Mouse (Mus musculus): ENCODE measurements around the gene Thumpd2. TPM values are rescaled to one million over a fixed set of nuclear protein-coding genes. Genes with fewer than 3 reads are reported as not detected.

The Thumpd2 gene
- polyA plus RNA-seq, 1 experiment, result 8.8 TPM

DNA sequence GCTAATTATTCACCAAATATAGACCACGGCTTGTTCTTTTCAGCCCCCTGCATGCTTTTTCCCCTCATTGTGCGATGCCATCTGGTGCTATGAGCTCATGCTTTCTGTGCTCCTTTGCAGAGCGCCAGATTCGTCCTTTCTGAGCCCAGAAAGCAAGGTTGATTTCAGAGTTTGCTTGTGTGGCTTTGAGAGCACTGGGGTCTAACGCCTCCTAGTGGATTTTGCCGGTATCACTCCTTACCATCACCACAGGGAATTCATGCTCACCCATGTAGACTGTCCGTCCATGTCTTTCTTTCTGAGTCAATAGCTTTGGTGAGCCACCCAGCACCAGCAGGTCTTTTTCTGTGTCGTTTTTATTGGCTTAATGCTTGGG, 82.5 kb downstream of the Thumpd2 start:
- H3K27ac ChIP-seq (ENCODE audit: insufficient read depth, low read length), result peak overlapping the region; percentile 34

DNA sequence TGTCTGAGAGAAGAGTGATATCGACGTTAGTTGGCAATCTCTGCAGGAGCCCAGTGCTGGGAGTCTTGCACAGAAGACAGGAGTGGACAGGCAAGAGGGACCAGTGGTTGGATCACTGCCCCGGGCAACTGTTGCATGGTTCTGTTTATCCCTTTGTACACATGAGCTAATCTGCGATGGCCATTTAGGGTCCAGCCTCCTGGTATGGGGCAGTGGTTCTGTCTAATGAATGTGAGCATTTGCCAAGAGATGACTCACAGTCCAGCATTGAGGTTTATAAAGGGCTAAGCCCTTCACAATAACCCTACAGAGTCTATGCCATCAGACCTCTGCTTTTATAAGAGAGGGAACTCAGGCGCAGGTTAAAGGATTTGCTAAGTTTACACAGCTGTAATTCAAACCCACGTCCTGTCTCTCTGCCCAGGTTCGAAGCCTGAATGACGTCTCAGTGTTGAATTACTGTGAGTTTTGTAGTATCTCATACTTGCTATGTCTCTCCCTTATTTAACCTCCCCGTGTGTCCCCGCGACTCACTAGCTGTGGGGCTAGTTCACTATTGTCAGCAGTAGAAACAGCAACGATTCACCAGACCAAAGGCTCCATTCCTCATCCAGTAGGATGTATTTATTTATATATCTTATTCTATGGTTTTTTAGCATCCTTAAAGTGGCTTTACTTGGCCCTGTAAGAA, 83.0 kb downstream of the Thumpd2 start:
- Histone ChIP-seq H3K27ac (ENCODE audit: insufficient read depth, low read length) (peak overlapping the region; percentile 34), H3K4me1 (ENCODE audit: control insufficient read depth, insufficient read depth, low read length) (no peaks in the 10 kb centered on the region; the same call in 1 of the 2 replicates), H3K4me3 (ENCODE audit: insufficient read depth, low read length) (no peak overlapping the region)
- TF ChIP-seq POLR2A (IDR thresholded peaks at IDR 0.05; ENCODE audit: low read depth, low read length) (no peak), CTCF (IDR thresholded peaks at IDR 0.05; ENCODE audit: borderline replicate concordance, insufficient read depth, low read length) (no peak)

More for the DNA sequence above, 82.5 kb downstream of the Thumpd2 start:
- TF ChIP-seq POLR2A (IDR thresholded peaks at IDR 0.05; ENCODE audit: low read depth, low read length) (no peak), CTCF (IDR thresholded peaks at IDR 0.05; ENCODE audit: borderline replicate concordance, insufficient read depth, low read length) (peak; percentile 22; the same call in 1 of the 2 replicates)
- no peaks in the 10 kb centered on the region; the same call in 1 of the 2 replicates for H3K4me1 ChIP-seq (ENCODE audit: control insufficient read depth, insufficient read depth, low read length)
- no peak overlapping the region for H3K4me3 ChIP-seq (ENCODE audit: insufficient read depth, low read length)

DNA sequence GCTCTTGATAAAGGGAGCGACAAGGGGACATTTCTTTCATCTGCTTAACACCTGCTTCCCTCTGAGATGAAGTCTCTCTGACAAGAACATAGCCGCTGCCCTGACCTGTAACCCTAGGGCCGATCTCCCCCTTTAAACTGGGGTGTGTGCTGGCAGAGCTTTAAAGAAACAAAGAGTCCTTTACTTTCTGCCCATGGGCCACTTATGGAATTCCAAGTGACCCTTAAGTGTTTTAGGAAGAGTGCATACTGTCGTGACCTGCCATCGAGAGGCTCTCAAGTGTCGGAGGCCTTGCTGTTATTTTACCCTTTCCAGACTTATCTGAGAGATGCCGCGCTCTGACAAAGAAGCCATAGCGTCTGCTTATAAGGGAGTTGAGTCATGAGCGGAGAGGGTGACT, 84.8 kb downstream of the Thumpd2 start:
- H3K27ac ChIP-seq (ENCODE audit: insufficient read depth, low read length), result no peak overlapping the region
- no peak overlapping the region for H3K4me3 ChIP-seq (ENCODE audit: insufficient read depth, low read length)
- no peak for TF ChIP-seq POLR2A (IDR thresholded peaks at IDR 0.05; ENCODE audit: low read depth, low read length)
- no peak for TF ChIP-seq CTCF (IDR thresholded peaks at IDR 0.05; ENCODE audit: borderline replicate concordance, insufficient read depth, low read length)
- H3K4me1 ChIP-seq (ENCODE audit: control insufficient read depth, insufficient read depth, low read length), result no peaks in the 10 kb centered on the region; the same call in 1 of the 2 replicates

DNA sequence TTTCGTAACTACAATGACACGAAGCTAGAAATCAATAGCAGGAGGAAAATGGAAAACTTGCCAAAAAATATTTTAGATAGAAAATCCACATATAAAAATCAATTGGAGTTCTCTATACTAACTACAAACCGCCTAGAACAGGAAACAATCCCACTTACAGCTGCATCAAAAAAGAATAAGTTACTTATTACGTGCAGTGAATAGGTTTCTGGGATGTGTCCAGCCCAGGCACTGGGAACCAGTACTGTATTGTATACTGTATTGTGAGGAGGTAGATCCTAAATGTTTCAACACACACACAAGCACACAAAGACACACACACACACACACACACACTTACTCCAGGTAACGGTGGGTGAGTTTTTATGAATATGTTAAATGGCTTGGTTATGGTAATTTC, 87.6 kb downstream of the Thumpd2 start:
- Histone ChIP-seq H3K27ac (ENCODE audit: insufficient read depth, low read length) (no peak overlapping the region), H3K4me1 (ENCODE audit: control insufficient read depth, insufficient read depth, low read length) (no peaks in the 10 kb centered on the region), H3K4me3 (ENCODE audit: insufficient read depth, low read length) (no peak overlapping the region)
- TF ChIP-seq POLR2A (IDR thresholded peaks at IDR 0.05; ENCODE audit: low read depth, low read length) (no peak), CTCF (IDR thresholded peaks at IDR 0.05; ENCODE audit: borderline replicate concordance, insufficient read depth, low read length) (no peak)

Other genes starting within 250 kb of the Thumpd2 start
- 5.6 and 18.9 TPM in 2 replicates for gene Tmem178, start 120.5 kb downstream of the Thumpd2 start, polyA plus RNA-seq (2011; ENCODE audit: insufficient read length, low read depth, missing spikeins)

Measured in embryonic fibroblast, embryonic 13.5 days (primary cell).